Mouse (Mus musculus) brain, embryonic 14.5 days (tissue): ENCODE results near the gene Elovl6. TPM values are rescaled to one million over a fixed set of nuclear protein-coding genes. Genes with fewer than 3 reads are reported as not detected.

Experiments
- DNase-seq: peaks from one replicate; pipeline ENCODE4 v3.0.0-alpha.2; 2011; ENCODE audit warnings: low read depth
- CTCF ChIP-seq: fragments of 200-500 bp; IDR thresholded peaks from 2 replicates; pipeline ENCODE4 v1.5.1; 2012; ENCODE audit warnings: inconsistent platforms, mild to moderate bottlenecking, moderate library complexity, borderline replicate concordance; ENCODE audit not compliant: insufficient read depth, insufficient read length; ENCODE audit errors: extremely low read depth
- POLR2A ChIP-seq: fragments of 200-500 bp; IDR thresholded peaks from 2 replicates; pipeline ENCODE4 v1.6.1; 2012; ENCODE audit warnings: mild to moderate bottlenecking, inconsistent platforms, borderline replicate concordance; ENCODE audit not compliant: poor library complexity, insufficient read depth, insufficient read length, severe bottlenecking; ENCODE audit errors: extremely low read depth
- polyA plus RNA-seq: library from polyadenylated mRNA; depleted of rRNA; stranded (reverse); fragments of >200 nt; gene quantifications from 2 replicates; pipeline ENCODE4 v1.2.3, GENCODE M21; 2012

Elovl6 gene
- polyA plus RNA-seq, 1 experiment: 32.2 TPM

- TF ChIP-seq POLR2A: no peak
- no peak for TF ChIP-seq CTCF
- no peak for DNase-seq
Observed at GRCm38 (mm10) chr3:129637446-129637845, 105.3 kb downstream of the Elovl6 start.

- no peak for DNase-seq
- no peak for TF ChIP-seq CTCF
- TF ChIP-seq POLR2A: no peak
Observed at GRCm38 (mm10) chr3:129639701-129640100, 107.5 kb downstream of the Elovl6 start.

- peak; percentile 83 for DNase-seq
- TF ChIP-seq POLR2A: no peak
- no peak for TF ChIP-seq CTCF
Observed at GRCm38 (mm10) chr3:129640211-129641000, 108.3 kb downstream of the Elovl6 start.

- TF ChIP-seq POLR2A: no peak
- no peak for TF ChIP-seq CTCF
- DNase-seq: no peak
Observed at GRCm38 (mm10) chr3:129641621-129642020, 109.5 kb downstream of the Elovl6 start.

GRCm38 (mm10) chr3:129645409-129645808 lies 113.3 kb downstream of the Elovl6 start:
- TF ChIP-seq POLR2A (no peak), CTCF (no peak)
- DNase-seq: no peak

- DNase-seq: no peak
- TF ChIP-seq CTCF: no peak
- TF ChIP-seq POLR2A: no peak
Observed at GRCm38 (mm10) chr3:129646781-129647180, 114.6 kb downstream of the Elovl6 start.

GRCm38 (mm10) chr3:129647312-129647711 lies 115.2 kb downstream of the Elovl6 start:
- no peak for TF ChIP-seq POLR2A
- TF ChIP-seq CTCF: no peak

GRCm38 (mm10) chr3:129648598-129648997 lies 116.4 kb downstream of the Elovl6 start:
- TF ChIP-seq POLR2A (no peak), CTCF (no peak)
- DNase-seq: no peak

More at GRCm38 (mm10) chr3:129647312-129647711, 115.2 kb downstream of the Elovl6 start:
- peak; percentile 59 for DNase-seq

GRCm38 (mm10) chr3:129649586-129650292 lies 117.6 kb downstream of the Elovl6 start:
- DNase-seq: peak; percentile 53

GRCm38 (mm10) chr3:129650293-129650612 lies 118.1 kb downstream of the Elovl6 start:
- no peak for DNase-seq
- TF ChIP-seq CTCF (no peak), POLR2A (no peak)

More at GRCm38 (mm10) chr3:129649586-129650292, 117.6 kb downstream of the Elovl6 start:
- TF ChIP-seq CTCF: no peak
- TF ChIP-seq POLR2A: no peak

GRCm38 (mm10) chr3:129650931-129651330 lies 118.8 kb downstream of the Elovl6 start:
- DNase-seq: no peak
- no peak for TF ChIP-seq CTCF
- TF ChIP-seq POLR2A: no peak
